Mouse (Mus musculus): ENCODE measurements around the gene Zfand3.

The Zfand3 gene

DNA sequence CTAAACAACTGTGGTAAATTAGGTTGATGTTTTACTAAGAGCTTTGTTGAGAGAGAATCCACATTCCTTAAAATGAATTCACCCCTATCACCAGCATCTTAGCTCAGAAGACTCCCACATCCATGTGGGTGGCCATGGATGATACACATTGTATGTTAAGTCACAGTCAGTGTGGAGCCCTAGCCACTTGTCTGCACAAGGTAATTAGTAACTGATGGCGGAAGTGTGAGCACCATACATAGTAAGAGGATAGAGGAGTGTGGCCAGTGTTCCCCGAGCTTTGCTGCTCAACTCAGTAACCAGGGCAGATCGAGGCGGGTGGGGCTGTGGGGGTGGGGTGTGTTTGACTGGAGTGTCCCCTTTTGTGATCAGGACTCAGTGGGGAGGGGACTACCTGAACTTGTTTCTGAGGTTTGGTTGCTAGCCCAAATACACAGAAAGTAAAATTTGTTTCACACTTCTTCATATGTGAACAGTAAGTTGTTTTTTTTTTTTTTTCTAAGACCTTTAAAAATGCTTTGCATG is 99.2 kb downstream of the Zfand3 start:
- DNase-seq (ENCODE audit: low spot score in 2 of 2), result no peak

- DNase-seq (ENCODE audit: low spot score in 2 of 2), result no peak
Observed at GRCm38 (mm10) chr17:30105369-30105768, 100.8 kb downstream of the Zfand3 start.

- no peak for DNase-seq (ENCODE audit: low spot score in 2 of 2)
Observed at GRCm38 (mm10) chr17:30110678-30111077, 106.1 kb downstream of the Zfand3 start.

DNA sequence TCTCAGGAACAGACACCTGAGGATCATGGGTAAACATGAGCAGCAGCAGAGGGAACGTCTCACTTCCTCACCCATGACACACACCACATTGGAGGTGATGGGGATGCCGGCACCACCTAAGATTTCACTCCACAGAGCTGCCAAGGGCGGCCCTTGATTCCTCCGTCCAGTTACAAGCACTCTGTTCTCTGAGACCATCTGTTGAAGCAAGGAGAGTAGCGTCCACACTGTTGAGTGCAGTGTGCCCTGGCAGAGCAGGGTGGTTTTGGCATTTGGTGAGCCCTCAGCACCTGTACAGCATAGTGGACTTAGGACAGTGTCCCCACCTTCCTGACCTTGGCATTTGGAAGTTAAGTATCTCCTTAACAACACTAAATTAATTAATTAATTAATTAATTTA is 107.0 kb downstream of the Zfand3 start:
- DNase-seq (ENCODE audit: low spot score in 2 of 2), result no peak

- no peak for DNase-seq (ENCODE audit: low spot score in 2 of 2)
Observed at GRCm38 (mm10) chr17:30112080-30112479, 107.5 kb downstream of the Zfand3 start.

DNA sequence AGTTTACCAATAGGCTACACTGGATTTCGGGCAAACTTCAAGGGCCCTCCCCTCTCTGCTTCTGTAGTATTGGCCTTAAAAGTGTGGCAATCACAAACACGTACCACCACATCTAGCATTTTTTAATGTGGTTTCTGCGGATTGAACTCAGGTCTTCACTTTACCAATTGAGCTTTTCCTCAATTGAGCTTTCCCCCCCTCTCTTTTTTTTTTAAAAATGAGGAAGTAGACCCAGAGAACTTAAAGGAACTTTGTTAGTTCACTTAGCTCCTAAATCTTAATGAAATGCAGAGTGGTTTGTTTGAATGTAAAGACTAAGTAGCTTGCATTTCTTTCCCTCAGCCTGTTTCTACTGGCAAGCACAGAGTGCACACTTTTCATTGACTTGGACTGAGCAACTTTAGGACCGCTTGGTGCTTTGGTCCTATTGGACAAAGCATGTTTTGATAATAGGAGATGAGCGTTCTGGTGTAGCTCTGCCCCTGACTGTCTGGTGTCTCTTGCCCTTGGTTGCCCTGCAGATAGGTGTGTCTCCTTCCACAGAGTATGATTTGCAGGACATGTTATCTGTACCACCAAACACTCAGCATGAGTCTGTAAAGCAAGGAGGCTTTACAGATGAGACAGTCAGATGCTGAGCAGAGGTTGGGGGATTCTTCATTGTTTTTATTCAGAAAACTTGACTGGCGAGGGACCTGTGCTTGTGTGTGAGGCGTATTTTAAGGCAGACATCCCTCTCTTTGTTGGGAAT is 108.2 kb downstream of the Zfand3 start:
- DNase-seq (ENCODE audit: low spot score in 2 of 2), result no peak

- peak; percentile 18 to 22 for DNase-seq (ENCODE audit: low spot score in 2 of 2)
Observed at GRCm38 (mm10) chr17:30114761-30115160, 110.2 kb downstream of the Zfand3 start.

DNA sequence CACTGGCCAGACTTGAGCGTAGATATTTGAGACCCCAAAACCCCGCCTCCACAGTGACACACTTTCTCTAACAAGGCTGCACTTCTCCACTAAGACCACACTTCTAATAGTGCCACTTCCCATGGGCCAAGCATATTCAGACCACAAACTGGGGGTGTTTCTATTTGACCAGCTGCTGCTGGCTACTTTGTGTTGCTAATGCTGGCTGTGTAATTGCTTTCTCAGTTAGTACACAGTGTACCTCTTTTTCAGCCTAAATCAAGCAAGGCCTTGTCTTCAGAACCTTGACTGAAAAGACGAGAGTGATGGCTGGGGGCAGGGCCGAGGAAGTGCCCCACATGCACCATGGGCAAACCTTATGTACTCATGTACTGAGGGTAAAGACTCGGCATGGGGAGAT is 111.7 kb downstream of the Zfand3 start:
- DNase-seq (ENCODE audit: low spot score in 2 of 2), result no peak

- no peak for DNase-seq (ENCODE audit: low spot score in 2 of 2)
Observed at GRCm38 (mm10) chr17:30118036-30118435, 113.5 kb downstream of the Zfand3 start.

GRCm38 (mm10) chr17:30122278-30122677 is 117.7 kb downstream of the Zfand3 start:
- DNase-seq (ENCODE audit: low spot score in 2 of 2), result no peak

DNA sequence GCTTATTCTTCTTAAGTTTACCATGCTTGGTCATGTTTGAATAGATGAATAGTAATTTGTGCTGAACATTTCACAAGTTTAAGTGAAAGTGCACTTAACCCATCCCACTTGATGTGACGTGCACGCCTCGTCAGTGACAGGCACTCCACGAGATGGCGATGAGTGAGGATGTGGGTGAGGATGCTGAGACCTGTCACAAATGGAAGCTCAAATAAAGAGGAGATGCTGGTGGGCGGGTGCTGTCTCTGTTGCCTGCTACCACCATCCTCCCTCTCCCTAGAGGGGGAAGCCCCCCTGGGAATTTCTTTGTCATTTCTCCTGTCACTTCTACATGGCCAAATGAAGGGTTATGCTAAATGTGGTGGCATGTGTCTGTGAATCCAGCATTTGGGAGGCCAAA is 123.9 kb downstream of the Zfand3 start:
- no peak for DNase-seq (ENCODE audit: low spot score in 2 of 2)

GRCm38 (mm10) chr17:30129220-30129619 is 124.7 kb downstream of the Zfand3 start:
- no peak for DNase-seq (ENCODE audit: low spot score in 2 of 2)

GRCm38 (mm10) chr17:30130326-30130725 is 125.8 kb downstream of the Zfand3 start:
- DNase-seq (ENCODE audit: low spot score in 2 of 2), result no peak

DNA sequence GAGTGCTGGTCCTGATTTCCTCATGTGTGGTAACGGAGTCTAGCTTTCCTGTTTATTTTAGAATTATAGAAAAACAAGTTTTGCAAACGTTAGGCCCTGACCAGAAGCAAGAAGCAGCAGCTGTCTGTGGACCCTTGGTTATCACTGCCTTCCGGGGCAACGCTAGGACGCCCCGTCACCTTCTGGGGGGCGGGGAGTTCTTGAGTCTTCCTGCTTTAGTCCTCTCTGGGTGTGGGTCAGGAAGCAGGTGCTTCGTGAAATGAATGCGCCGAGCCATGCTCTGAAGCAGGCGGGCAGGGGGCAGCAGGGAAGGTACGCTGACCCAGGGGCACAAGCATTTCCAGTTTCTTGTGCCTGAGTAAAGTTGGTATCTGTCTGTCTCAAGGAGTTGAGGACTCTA is 129.1 kb downstream of the Zfand3 start:
- no peak for DNase-seq (ENCODE audit: low spot score in 2 of 2)

DNA sequence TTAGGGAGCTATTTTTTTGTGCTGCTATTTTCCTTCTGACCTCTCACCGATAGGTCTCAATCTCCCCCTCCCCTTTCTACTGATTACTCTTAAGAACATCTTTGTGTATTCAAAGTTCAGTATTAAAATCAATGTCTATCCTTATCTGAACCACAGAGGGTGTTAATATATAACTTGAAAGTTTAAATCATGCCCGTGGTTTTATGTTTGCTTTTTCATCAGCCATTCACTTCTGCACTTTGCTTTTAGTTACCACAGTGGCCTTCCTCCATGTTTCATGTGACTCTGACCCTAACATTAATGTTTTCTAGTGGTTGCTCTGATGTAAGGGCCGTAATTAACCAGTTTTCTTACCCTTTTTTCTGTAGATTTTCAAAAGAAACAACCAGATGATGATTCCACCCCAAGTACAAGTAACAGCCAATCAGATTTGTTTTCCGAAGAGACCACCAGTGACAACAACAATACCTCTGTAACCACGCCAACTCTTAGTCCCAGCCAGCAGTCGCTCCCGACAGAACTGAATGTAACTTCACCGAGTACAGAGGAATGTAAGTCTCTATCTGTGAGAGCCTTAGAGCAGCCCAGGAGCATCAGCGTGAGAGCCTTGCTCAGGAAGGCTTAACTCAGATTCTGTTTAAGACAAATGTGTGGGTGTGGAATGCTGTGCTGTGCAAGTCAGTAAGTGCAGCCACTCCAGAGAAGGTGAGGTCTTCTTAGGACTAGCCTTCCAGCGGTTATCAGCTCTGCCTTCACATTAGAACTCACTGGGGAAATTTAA is 130.6 kb downstream of the Zfand3 start:
- no peak for DNase-seq (ENCODE audit: low spot score in 2 of 2)

DNA sequence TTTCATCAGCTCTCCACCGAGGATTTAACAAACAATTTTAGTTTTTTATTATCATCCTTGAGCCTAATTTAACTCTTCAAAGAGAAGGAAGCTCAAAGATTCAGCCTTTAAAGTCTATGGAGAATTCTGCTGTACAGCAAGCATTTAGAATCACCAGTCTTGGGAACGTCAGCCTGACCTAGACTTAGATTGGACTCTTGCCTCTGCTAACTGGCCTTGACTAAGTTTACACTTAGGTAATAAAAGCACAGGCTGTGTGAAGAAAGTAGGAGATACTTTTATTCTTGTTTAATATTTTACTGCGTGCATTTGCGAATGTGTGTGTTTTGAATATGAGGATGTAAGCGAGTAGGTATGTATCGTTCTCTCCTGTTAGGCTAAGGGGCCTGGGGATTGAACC is 131.4 kb downstream of the Zfand3 start:
- DNase-seq (ENCODE audit: low spot score in 2 of 2), result no peak

DNA sequence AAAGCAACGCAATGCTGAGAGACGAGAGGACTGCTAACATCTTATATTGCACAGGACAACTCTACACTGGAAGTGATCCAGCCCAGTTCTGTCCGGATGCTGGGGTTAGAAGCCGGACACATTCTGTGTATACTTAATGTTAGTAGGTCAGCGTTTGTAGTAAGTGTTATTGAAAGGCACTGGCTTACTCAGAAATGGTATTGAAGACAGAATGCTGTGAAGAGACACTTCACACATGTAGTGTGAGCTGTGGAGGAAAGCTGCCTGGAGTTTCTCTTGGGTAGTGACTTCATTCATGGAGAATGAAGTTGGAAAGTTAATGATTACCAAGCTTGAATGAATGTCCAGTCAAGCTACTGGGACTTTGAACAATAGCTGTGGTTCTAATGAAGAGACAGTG is 132.2 kb downstream of the Zfand3 start:
- no peak for DNase-seq (ENCODE audit: low spot score in 2 of 2)

GRCm38 (mm10) chr17:30137115-30137514 is 132.6 kb downstream of the Zfand3 start:
- no peak for DNase-seq (ENCODE audit: low spot score in 2 of 2)

GRCm38 (mm10) chr17:30144114-30144513 is 139.6 kb downstream of the Zfand3 start:
- no peak for DNase-seq (ENCODE audit: low spot score in 2 of 2)

GRCm38 (mm10) chr17:30145596-30146149 is 141.1 kb downstream of the Zfand3 start:
- no peak for DNase-seq (ENCODE audit: low spot score in 2 of 2)

GRCm38 (mm10) chr17:30146555-30146954 is 142.0 kb downstream of the Zfand3 start:
- no peak for DNase-seq (ENCODE audit: low spot score in 2 of 2)

DNA sequence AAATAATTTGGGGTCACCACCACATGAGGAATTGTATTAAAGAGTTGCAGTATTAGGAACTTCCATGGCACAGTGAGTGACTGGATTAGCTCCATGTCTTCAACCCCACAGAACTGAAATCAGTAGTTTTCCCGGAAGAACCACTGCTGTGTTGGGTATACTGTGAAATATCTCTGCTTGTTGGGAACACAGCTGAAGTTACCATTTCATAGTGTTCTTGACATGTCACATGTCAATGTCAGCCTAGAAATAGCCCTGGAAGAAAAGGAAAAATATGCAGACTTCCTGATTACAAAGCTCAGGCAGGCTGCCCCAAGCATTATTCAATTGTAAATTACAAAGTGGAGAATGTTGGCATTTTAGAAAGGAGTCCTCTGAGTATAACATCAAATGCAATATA is 143.4 kb downstream of the Zfand3 start:
- no peak for DNase-seq (ENCODE audit: low spot score in 2 of 2)

GRCm38 (mm10) chr17:30148320-30148719 is 143.8 kb downstream of the Zfand3 start:
- DNase-seq (ENCODE audit: low spot score in 2 of 2), result no peak

Measured in urinary bladder, postnatal 36 days (tissue).